Mouse (Mus musculus) midbrain, embryonic 12.5 days (tissue): ENCODE results near the gene Rasa4. TPM values are rescaled to one million over a fixed set of nuclear protein-coding genes. Genes with fewer than 3 reads are reported as not detected.
"Not testable (repeated sequence)": the region's sequence is repeated elsewhere in the genome, so short reads cannot be mapped to it uniquely, and the experiment has no call there.

Experiments used
- ATAC-seq: fragments of 200-750 bp; cut with Nextera tagmentation; 2 replicates; pipeline ENCODE4 v1.8.0; 2017; ENCODE audit warnings: low read depth, moderate TSS enrichment, moderate library complexity; ENCODE audit not compliant: low FRiP score
- H3K27ac ChIP-seq: fragments of 300-500 bp; sonication (generic); replicated peaks from 2 replicates; pipeline ENCODE4 v1.5.1; 2016; ENCODE audit warnings: mild to moderate bottlenecking
- H3K27me3 ChIP-seq: fragments of 300-500 bp; sonication (generic); 2 replicates; pipeline ENCODE4 v1.6.1; 2016; ENCODE audit warnings: mild to moderate bottlenecking
- H3K36me3 ChIP-seq: fragments of 300-500 bp; sonication (generic); 2 replicates; pipeline ENCODE4 v1.6.1; 2016
- H3K4me1 ChIP-seq: fragments of 300-500 bp; sonication (generic); 2 replicates; pipeline ENCODE4 v1.6.1; 2016
- H3K4me2 ChIP-seq: fragments of 300-500 bp; sonication (generic); replicated peaks from 2 replicates; pipeline ENCODE4 v1.6.1; 2016; ENCODE audit warnings: mild to moderate bottlenecking, moderate library complexity
- H3K4me3 ChIP-seq: fragments of 300-500 bp; sonication (generic); 2 replicates; pipeline ENCODE4 v1.5.1; 2016; ENCODE audit warnings: mild to moderate bottlenecking
- H3K9ac ChIP-seq: fragments of 300-500 bp; sonication (generic); replicated peaks from 2 replicates; pipeline ENCODE4 v1.6.1; 2016; ENCODE audit warnings: mild to moderate bottlenecking, moderate library complexity
- H3K9me3 ChIP-seq: fragments of 300-500 bp; sonication (generic); 2 replicates; pipeline ENCODE4 v1.6.1; 2016; ENCODE audit warnings: mild to moderate bottlenecking
- WGBS: fragments of 180-500 bp; shearing (Covaris S2); methylation state at CpG from one replicate; pipeline ENCODE4 v1.1.7; 2016; 5-methylcytosine and 5-hydroxymethylcytosine counted together
- polyA plus RNA-seq: library from polyadenylated mRNA; unstranded; fragments of >200 nt; fragmentation: Nextera tagmentation; extraction: Ambion mirVana; gene quantifications from 2 replicates; pipeline ENCODE4 v1.2.1, GENCODE M21; 2016

Rasa4 gene
- polyA plus RNA-seq, 1 experiment from 2014 or later, result 14.5 TPM

DNA sequence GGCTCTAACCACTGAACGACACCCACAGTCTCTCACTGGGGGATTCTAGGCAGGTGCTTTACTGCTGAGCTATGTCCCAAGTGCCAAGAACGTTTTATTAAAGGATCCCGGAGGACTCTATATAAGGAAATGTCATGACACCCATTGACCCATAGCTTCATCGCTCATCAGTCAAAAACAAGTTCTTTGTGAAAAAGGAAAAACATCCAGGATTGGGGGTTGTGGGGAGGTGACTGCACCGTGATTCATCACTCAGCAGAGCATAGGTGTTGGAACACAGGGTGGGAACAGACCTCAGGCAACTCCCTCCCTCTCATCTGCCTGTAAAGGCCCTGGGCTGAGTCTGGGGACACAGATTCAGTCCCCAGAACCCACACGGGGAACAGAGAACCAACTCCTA is 33.8 kb upstream of the Rasa4 start:
- Histone ChIP-seq H3K9ac (no peak overlapping the region), H3K4me2 (no peak overlapping the region), H3K36me3 (no peaks in the 10 kb centered on the region), H3K27me3 (no peaks in the 10 kb centered on the region), H3K9me3 (no peaks in the 10 kb centered on the region), H3K4me3 (no peak overlapping the region), H3K4me1 (peaks cover 12% of the 10 kb centered on the region), H3K27ac (no peak overlapping the region)
- WGBS, result 87% methylated on average over 6 of the region's 6 CpGs
- ATAC-seq, result no peak

DNA sequence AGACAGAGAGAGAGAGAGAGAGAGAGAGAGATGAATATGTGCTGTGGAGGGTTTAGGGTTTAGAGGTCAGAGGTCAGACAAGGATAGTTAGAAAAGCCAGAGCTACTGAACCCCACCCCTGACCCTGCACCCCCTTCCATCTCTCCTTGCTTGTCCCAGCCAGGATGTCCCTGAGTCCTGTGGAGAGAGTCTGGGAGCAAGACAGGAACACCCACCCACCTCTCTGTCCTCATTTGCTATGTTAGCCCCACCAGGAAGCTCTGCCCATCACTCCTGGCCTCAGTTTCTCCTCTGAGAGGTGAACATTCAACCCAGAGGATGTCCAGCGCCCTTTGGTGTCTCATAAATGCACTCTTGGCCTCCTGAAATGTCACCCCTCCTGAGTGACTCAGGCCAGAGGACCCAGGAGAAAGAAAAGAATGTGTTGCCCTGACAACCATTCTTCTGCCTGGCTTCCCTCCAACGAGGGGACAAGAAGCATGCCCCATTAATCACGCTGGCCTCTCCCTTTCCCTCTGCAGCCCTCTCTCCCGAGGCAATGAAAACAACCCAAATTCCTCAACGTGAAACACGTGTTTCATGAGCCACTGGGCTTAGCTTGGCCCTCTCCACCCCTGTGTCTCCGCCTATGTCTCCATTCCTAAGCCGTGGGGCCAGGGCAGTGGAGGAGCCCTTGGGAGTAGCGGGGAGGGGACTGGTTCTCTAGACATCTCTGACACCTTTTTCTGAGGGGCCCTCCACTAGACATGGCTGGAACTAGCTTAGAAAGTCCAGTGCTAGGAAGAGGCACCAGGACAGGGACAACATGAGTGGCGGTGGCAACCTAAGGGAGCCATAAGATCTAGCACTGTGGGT is 32.3 kb upstream of the Rasa4 start:
- Histone ChIP-seq H3K27ac (peak overlapping the region; percentile 55), H3K4me2 (no peak overlapping the region), H3K27me3 (no peaks in the 10 kb centered on the region), H3K9ac (no peak overlapping the region), H3K9me3 (no peaks in the 10 kb centered on the region), H3K36me3 (no peaks in the 10 kb centered on the region), H3K4me1 (peaks cover 12% of the 10 kb centered on the region), H3K4me3 (no peak overlapping the region)
- peak; percentile 49 for ATAC-seq
- 7% methylated on average over 10 of the region's 10 CpGs for WGBS

DNA sequence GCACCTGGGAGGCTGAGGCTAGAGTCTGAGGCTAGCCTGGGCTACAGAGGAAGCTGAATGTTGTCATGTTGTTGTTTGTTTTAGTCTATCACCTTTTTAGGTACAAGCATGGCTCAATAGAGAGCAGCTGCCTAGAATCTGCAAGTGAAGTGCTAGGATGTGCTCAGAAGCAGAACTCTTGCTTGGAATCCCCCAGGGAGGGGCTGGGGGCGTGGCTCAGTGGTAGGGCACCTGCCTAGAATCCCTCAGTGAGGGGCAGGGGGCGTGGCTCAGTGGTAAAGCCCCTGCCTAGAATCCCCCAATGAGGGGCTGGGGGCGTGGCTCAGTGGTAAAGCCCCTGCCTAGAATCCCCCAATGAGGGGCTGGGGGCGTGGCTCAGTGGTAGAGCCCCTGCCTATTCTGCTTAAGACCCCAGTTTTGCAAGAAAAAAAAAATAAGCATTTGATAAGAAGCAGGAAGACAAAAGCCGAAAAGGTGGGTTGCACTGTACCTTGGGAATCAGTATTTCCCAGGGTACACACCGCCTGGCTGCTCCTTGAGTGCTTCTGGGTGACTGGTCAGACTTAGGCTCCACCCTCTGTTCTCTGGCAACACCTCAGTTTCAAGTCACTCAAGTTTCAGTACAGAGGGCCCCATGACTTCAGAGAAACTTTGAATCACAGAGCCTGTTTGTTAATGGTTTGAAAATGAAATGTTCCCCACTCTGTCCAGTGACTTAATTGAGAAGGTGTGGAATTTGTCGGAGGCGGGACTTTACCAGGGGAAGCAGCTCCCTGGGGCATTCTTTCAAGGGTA is 30.7 kb upstream of the Rasa4 start:
- H3K27ac ChIP-seq, result no peak overlapping the region
- no peak for ATAC-seq
- no peaks in the 10 kb centered on the region for H3K36me3 ChIP-seq
- 0 out of 2 replicates have a peak, but pooled peaks cover 3% of the 10 kb centered on the region for H3K27me3 ChIP-seq
- H3K4me1 ChIP-seq, result peaks cover 12% of the 10 kb centered on the region
- H3K9ac ChIP-seq, result no peak overlapping the region
- 82% methylated on average over 8 of the region's 8 CpGs for WGBS
- H3K4me3 ChIP-seq, result no peak overlapping the region
- H3K4me2 ChIP-seq, result no peak overlapping the region
- H3K9me3 ChIP-seq, result no peaks in the 10 kb centered on the region

DNA sequence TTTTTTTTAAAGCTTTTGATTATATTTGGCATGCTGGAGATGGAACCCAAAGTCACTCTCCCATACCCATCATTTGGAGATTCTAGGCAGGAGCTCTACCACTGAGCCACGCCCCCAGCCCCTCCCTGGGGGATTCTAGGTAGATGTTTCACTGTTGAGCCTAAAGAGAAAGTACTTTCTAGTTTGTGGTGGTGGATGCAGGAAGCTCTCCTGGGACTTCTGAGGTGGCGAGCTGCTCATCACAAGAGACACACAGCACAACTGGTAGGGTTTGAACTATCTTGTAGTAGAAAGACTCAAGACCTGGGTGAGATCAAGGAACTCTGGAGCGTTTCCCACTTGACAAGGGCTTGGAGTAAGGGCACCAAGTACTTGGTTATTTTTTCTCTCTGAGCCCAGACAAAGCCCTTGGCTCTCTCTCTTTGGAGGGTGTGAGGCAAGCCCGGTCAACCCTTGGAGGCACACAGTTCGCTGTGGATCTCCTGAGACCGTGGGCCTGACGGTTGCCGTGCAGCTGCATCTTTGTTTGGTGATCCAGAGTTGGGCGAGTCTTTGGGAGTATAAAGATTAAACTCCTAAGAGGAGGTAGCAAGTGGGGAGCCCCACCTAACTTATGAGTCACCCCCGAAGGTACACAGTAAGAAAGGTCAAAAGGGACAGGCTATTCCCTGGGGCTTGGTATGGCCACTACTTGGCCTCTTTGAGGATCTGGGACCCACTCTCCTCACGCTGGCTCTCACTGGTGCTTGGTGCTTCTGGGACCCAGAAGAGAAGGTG is 29.2 kb upstream of the Rasa4 start, which contains the start of gene Upk3bl:
TSS of gene Upk3bl (plus strand) at position 192 of the 777 bp plus-strand sequence.
- 93% methylated on average over 11 of the region's 11 CpGs for WGBS
- H3K27ac ChIP-seq, result no peak within 1 kb of the TSS
- peaks cover 12% of the 10 kb centered on the region for H3K4me1 ChIP-seq
- no peak within 1 kb of the TSS for H3K4me3 ChIP-seq
- no peak for ATAC-seq
- no peak within 1 kb of the TSS for H3K4me2 ChIP-seq
- H3K9me3 ChIP-seq, result no peaks in the 10 kb centered on the region
- no peak within 1 kb of the TSS for H3K9ac ChIP-seq
- no peaks in the 10 kb centered on the region for H3K36me3 ChIP-seq
- peaks cover 4% of the 10 kb centered on the region; the same call in 1 of the 2 replicates for H3K27me3 ChIP-seq

DNA sequence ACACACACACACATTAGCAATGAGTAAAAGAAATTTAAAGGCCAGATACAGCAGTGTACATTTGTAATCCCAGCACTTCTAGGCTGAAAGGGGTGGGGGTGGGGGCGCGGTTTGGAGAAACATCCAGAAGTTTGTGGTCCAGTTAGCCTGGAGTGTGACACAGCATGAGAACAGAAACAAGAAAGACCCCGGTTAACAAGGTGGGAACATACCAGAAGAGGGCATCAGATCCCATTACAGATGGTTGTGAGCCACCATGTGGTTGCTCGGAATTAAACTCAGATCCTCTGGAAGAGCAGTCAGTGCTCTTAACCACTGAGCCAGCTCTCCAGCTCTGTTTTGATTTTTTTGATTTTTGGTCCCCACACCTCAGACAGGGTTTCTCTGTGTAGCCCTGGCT is 27.7 kb upstream of the Rasa4 start:
- no peak for ATAC-seq
- Histone ChIP-seq H3K9me3 (no peaks in the 10 kb centered on the region), H3K36me3 (no peaks in the 10 kb centered on the region), H3K9ac (no peak overlapping the region), H3K27ac (no peak overlapping the region), H3K4me2 (no peak overlapping the region), H3K4me1 (peaks cover 12% of the 10 kb centered on the region), H3K4me3 (no peak overlapping the region), H3K27me3 (peaks cover 8% of the 10 kb centered on the region; the same call in 1 of the 2 replicates)
- WGBS, result 44% methylated on average over 4 of the region's 4 CpGs

DNA sequence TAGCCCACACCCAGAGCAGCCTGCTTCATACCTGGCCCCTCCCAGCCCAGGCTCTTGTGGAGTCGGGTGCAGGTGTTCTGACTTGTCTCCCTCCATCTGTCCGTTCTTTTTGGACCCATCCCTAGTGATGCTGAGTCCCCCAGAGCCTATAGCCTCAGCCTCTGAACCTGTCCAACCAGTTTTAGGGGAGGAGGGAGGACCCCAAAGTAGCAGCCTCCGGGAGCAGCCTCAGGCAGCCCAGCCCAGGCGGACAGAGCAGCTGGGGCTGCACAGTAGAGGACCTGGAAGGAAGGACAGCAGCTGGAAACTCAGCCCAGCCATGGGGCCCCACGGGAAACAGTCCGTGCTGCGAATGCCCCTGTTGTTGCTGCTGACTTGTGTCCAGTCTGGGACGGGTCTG is 26.6 kb upstream of the Rasa4 start:
- H3K4me2 ChIP-seq, result no peak overlapping the region
- H3K27me3 ChIP-seq, result peaks cover 8% of the 10 kb centered on the region; the same call in 1 of the 2 replicates
- WGBS, result 39% methylated on average over 8 of the region's 8 CpGs
- no peaks in the 10 kb centered on the region for H3K36me3 ChIP-seq
- no peaks in the 10 kb centered on the region for H3K9me3 ChIP-seq
- H3K4me3 ChIP-seq, result no peak overlapping the region
- no peak overlapping the region for H3K27ac ChIP-seq
- no peak overlapping the region for H3K9ac ChIP-seq
- 0 out of 2 replicates have a peak, but pooled peaks cover 5% of the 10 kb centered on the region for H3K4me1 ChIP-seq
- ATAC-seq, result no peak

DNA sequence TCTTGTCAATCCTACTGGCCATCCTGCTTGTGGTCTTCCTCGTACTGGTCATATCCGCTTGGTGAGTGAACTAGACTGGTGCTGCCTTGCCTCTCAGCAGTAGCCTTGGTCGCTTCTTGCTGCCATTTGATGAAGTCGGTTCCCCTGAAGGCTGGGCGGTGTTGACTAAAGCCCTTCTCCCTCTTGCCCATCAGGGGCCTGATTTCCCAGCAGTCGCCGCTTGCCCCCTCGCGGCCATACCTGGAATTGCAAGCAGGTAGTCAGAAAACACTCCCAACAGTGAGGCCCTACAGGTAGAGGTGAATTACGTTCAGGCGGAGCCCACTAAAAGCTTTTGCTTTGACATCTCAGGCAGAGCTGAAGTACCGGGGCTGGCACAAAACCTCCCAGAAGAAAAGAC is 22.1 kb upstream of the Rasa4 start:
- peaks cover 8% of the 10 kb centered on the region; the same call in 1 of the 2 replicates for H3K27me3 ChIP-seq
- ATAC-seq, result no peak
- 0 out of 2 replicates have a peak, but pooled peaks cover 4% of the 10 kb centered on the region for H3K4me1 ChIP-seq
- WGBS, result 13% methylated on average over 12 of the region's 12 CpGs
- no peaks in the 10 kb centered on the region for H3K36me3 ChIP-seq
- H3K9me3 ChIP-seq, result no peaks in the 10 kb centered on the region
- no peak overlapping the region for H3K4me3 ChIP-seq
- no peak overlapping the region for H3K4me2 ChIP-seq
- H3K9ac ChIP-seq, result no peak overlapping the region; the same call in 1 of the 2 replicates
- no peak overlapping the region for H3K27ac ChIP-seq

DNA sequence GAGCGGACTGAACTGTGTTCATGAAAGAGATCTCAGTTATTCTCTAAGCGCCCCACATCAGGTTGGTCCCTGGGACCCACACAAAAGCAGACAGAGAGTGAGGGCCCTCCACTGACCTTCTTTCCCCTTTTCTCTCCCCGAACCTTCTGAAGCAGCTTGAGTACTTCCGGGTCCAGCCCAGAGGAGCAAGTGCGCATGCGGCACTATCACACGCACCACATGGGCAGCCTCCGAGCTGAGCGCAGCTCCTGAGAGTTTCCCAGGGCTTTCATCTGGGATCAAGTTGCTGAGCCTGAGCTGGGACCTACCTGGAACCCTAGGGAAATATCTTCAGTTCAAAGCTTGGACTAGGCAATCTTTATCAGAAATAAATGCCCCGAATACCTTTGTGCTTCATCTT is 19.8 kb upstream of the Rasa4 start:
- Histone ChIP-seq H3K27me3 (peaks cover 5% of the 10 kb centered on the region; the same call in 1 of the 2 replicates), H3K9ac (no peak overlapping the region), H3K9me3 (no peaks in the 10 kb centered on the region), H3K4me2 (no peak overlapping the region), H3K4me3 (no peak overlapping the region), H3K27ac (no peak overlapping the region), H3K4me1 (0 out of 2 replicates have a peak, but pooled peaks cover 4% of the 10 kb centered on the region), H3K36me3 (no peaks in the 10 kb centered on the region)
- 93% methylated on average over 10 of the region's 10 CpGs for WGBS
- ATAC-seq, result no peak

DNA sequence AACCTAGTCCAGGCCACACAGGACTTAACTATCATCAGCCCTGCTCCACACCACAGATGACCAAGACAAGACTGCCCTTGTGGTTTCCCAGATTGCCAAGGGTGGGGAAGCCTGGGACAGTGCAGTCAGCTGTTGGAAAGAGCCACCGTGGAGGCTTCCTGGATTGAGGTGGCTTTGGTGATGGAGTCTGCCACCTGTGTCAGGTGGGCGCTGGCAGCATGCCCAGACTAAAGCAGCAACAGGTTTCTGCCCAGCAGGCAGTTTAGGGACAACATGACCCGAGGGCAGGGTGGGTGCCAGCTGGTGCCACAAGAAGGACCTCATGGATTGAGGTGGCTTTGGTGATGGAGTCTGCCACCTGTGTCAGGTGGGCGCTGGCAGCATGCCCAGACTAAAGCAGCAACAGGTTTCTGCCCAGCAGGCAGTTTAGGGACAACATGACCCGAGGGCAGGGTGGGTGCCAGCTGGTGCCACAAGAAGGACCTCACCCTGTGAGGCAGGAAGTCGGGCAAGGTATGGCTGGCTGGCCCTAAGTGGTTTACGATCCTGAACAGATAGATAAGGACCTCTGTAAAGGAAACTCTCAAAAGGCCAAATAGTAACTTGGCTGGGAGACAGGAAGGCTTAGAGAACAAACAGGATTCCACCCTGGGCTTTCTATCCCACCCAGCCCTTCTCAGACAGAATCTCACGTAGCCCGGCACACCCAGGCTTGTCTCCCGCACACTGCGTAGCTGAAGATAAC is 17.1 kb upstream of the Rasa4 start:
- WGBS, result 80% methylated on average over 11 of the region's 11 CpGs
- not testable (repeated sequence) for H3K4me1 ChIP-seq, H3K9me3 ChIP-seq, H3K27ac ChIP-seq, H3K9ac ChIP-seq, H3K36me3 ChIP-seq, ATAC-seq, H3K4me2 ChIP-seq, H3K27me3 ChIP-seq, H3K4me3 ChIP-seq

DNA sequence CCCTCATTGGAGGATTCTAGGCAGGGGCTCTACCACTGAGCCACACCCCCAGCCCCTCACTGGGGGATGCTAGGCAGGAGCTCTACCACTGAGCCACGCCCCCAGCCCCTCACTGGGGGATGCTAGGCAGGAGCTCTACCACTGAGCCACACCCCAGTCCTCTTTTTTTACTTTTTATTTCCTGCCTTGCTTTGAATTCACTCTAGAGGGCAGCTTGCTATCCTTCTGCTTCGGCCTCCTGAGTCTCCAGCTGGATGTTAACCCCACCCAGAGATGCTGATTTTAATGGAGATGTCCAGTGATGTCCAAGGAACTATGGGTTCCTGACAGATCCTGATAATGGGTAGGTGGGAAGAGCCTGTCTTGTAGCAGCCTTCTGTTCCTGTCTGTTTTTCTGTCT is 14.3 kb upstream of the Rasa4 start:
- Histone ChIP-seq H3K36me3 (no peaks in the 10 kb centered on the region), H3K9me3 (no peaks in the 10 kb centered on the region), H3K27ac (no peak overlapping the region), H3K4me3 (no peak overlapping the region), H3K4me1 (no peaks in the 10 kb centered on the region), H3K9ac (no peak overlapping the region), H3K27me3 (no peaks in the 10 kb centered on the region; the same call in 1 of the 2 replicates), H3K4me2 (no peak overlapping the region)
- 75% methylated on average over 2 of the region's 2 CpGs for WGBS
- ATAC-seq, result no peak

DNA sequence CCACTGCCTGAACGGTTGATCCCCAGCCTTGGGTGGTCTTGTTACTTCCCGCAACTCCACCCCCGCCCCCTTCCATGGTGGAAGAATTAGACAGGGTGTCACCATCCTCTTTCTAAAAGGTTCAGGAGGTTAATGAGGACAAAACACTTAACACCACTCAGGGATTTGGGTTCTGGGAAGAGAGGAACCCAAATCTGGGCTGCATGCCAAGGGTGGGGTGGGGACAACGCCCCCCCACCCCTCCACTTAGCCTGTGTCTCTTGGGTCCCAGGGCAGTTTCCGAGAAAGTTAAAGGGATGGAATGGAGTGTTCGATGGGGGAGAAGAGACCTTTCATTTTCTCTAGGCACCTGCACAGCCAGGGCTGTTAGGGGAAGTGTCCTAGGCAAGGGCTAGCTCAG is 10.7 kb upstream of the Rasa4 start:
- 62% methylated on average over 6 of the region's 6 CpGs for WGBS
- Histone ChIP-seq H3K4me2 (no peak overlapping the region), H3K27me3 (no peaks in the 10 kb centered on the region; the same call in 1 of the 2 replicates), H3K4me3 (no peak overlapping the region), H3K9ac (no peak overlapping the region), H3K9me3 (no peaks in the 10 kb centered on the region), H3K36me3 (no peaks in the 10 kb centered on the region), H3K27ac (no peak overlapping the region), H3K4me1 (no peaks in the 10 kb centered on the region)
- ATAC-seq, result no peak
